Mouse (Mus musculus) thymus, postnatal 36 days (tissue): ENCODE measurements around the gene Prps1l1.

Experiments
- DNase-seq, 2 experiments: peaks; one replicate each; pipeline ENCODE4 v3.0.0; 2022; ENCODE audit warnings: mixed read lengths in 2 of 2

Prps1l1 gene

GRCm38 (mm10) chr12:35025916-35026432, 41.4 kb downstream of the Prps1l1 start:
- no peak for DNase-seq

- DNase-seq, result no peak
Observed at GRCm38 (mm10) chr12:35027533-35027932, 43.0 kb downstream of the Prps1l1 start.
